Mouse (Mus musculus) liver, embryonic 11.5 days (tissue): Measurements from ENCODE around the gene Dnah17. TPM values are rescaled to one million over a fixed set of nuclear protein-coding genes. Genes with fewer than 3 reads are reported as not detected.

Experiments used
- ATAC-seq: fragments of 200-750 bp; cut with Nextera tagmentation; replicated peaks from 2 replicates; pipeline ENCODE4 v1.8.0; 2017; ENCODE audit warnings: moderate number of reproducible peaks, mild to moderate bottlenecking, moderate TSS enrichment, moderate library complexity; ENCODE audit not compliant: low FRiP score
- DNase-seq: peaks from one replicate; pipeline ENCODE4 v3.0.0-alpha.2; 2017; ENCODE audit warnings: low spot score
- H3K27ac ChIP-seq: fragments of 300-500 bp; sonication (generic); 2 replicates; pipeline ENCODE4 v1.5.1; 2014; ENCODE audit warnings: mild to moderate bottlenecking, low read depth, low read length, control low read depth
- H3K27me3 ChIP-seq: fragments of 300-500 bp; sonication (generic); replicated peaks from 2 replicates; pipeline ENCODE4 v1.6.1; 2014; ENCODE audit warnings: low read length, mixed read lengths; ENCODE audit not compliant: control insufficient read depth, insufficient read depth
- H3K36me3 ChIP-seq: fragments of 300-500 bp; sonication (generic); 2 replicates; pipeline ENCODE4 v1.6.1; 2014; ENCODE audit warnings: mild to moderate bottlenecking, low read length, moderate library complexity, mixed read lengths; ENCODE audit not compliant: control insufficient read depth, insufficient read depth
- H3K4me1 ChIP-seq: fragments of 300-500 bp; sonication (generic); replicated peaks from 2 replicates; pipeline ENCODE4 v1.6.1; 2014; ENCODE audit warnings: low read length, mixed read lengths; ENCODE audit not compliant: control insufficient read depth, insufficient read depth
- H3K4me2 ChIP-seq: fragments of 300-500 bp; sonication (generic); 2 replicates; pipeline ENCODE4 v1.6.1; 2014; ENCODE audit warnings: mild to moderate bottlenecking, control low read depth, moderate library complexity
- H3K4me3 ChIP-seq: fragments of 300-500 bp; sonication (generic); 2 replicates; pipeline ENCODE4 v1.5.1; 2014; ENCODE audit warnings: low read depth, low read length, control low read depth
- H3K9ac ChIP-seq: fragments of 300-500 bp; sonication (generic); 2 replicates; pipeline ENCODE4 v1.6.1; 2014; ENCODE audit warnings: low read depth, low read length, control low read depth
- H3K9me3 ChIP-seq: fragments of 300-500 bp; sonication (generic); 2 replicates; pipeline ENCODE4 v1.6.1; 2016; ENCODE audit warnings: low read length, inconsistent platforms, mixed read lengths; ENCODE audit not compliant: control insufficient read depth
- WGBS: fragments of 180-500 bp; shearing (Covaris S2); extraction: QIAGEN DNeasy Blood & Tissue Kit; methylation state at CpG from one replicate; pipeline ENCODE4 v1.1.7; 2014; 5-methylcytosine and 5-hydroxymethylcytosine counted together
- polyA plus RNA-seq: library from polyadenylated mRNA; unstranded; fragments of >200 nt; fragmentation: Nextera tagmentation; extraction: Ambion mirVana; gene quantifications from 2 replicates; pipeline ENCODE4 v1.2.1, GENCODE M21; 2014

Gene Dnah17
- polyA plus RNA-seq, 1 experiment from 2014 or later, result 0.11 TPM

DNA sequence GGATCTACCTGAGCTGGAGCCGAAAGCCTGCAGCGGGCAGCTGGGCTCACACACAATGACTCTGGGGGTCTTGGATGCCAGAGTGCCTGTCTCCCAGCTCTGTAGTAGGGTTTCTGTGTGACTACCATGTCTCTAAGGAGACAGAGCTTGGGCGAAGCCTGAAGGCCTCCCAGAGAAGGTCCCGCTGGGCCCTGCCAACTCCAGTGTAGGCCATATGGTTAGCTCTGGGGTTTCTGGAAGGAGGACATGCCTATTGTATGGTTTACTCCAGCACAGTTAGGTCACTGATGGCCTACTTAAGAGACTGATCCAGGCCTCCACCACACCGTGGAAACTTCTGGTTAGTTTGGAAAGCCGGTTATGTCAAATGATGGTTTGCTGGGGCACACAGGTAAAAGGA is 7.9 kb upstream of the Dnah17 start:
- WGBS, result 91% methylated on average over 6 of the region's 6 CpGs
- DNase-seq (no peak), ATAC-seq (no peak)
- Histone ChIP-seq H3K36me3 (no peaks in the 10 kb centered on the region), H3K9ac (no peak overlapping the region), H3K4me2 (no peak overlapping the region), H3K4me3 (no peak overlapping the region), H3K27me3 (no peaks in the 10 kb centered on the region), H3K9me3 (no peaks in the 10 kb centered on the region), H3K27ac (no peak overlapping the region), H3K4me1 (peaks cover 12% of the 10 kb centered on the region)

DNA sequence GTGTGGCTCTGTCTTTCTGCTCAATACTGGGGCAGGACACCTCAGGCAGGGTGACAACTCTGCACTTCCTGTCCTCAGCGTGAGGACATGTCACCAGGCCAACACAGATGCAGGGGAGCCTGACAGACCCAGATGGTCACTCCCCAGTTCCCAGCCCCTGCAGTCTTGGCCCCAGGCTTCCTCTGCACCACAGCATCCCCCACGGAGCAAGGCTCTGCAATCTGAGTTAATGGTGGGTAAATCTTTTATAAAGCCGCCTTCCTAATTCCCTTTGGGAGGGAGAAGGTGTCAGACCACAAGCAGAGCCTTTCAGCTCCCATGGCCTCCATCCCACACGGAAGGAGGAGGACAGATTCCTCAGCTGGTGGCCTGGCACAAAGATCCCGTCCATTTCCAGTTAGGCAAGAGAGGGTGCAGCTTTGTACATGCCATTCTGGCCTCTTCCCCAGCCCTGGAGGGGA is 5.8 kb upstream of the Dnah17 start:
- Histone ChIP-seq H3K9me3 (no peaks in the 10 kb centered on the region), H3K27ac (no peak overlapping the region), H3K9ac (no peak overlapping the region), H3K36me3 (no peaks in the 10 kb centered on the region), H3K4me3 (no peak overlapping the region), H3K27me3 (no peaks in the 10 kb centered on the region), H3K4me1 (peaks cover 9% of the 10 kb centered on the region), H3K4me2 (no peak overlapping the region)
- no peak for DNase-seq
- WGBS, result 48% methylated on average over 5 of the region's 5 CpGs
- ATAC-seq, result no peak

- Histone ChIP-seq H3K9me3 (no peaks in the 10 kb centered on the region), H3K4me2 (no peak overlapping the region), H3K27me3 (no peaks in the 10 kb centered on the region), H3K36me3 (no peaks in the 10 kb centered on the region), H3K4me1 (peaks cover 9% of the 10 kb centered on the region), H3K4me3 (no peak overlapping the region), H3K9ac (no peak overlapping the region), H3K27ac (no peak overlapping the region)
- 48% methylated on average over 6 of the region's 6 CpGs for WGBS
- no peak for DNase-seq
- ATAC-seq, result no peak
Observed at GRCm38 (mm10) chr11:118135271-118135670, 4.8 kb upstream of the Dnah17 start.

DNA sequence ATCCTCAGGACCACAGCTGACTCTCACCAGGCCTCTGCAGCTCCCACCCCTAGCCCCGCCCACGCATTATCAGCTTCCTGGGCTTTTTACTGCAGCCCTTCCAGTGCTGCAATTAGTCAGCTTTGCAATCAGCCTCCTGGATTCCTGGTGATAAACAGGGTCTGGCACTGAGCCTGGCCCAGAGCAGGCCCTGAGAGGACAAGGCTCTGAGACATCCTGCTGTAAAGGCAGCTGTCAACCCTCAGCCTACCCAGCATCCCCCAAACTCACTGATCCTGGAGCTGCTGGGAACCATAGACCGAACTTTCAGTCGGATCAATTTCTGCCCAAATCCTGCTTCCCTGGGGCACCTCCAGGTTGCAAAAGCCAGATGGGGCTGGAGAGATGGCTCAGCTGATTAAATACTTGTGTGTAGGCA is 3.3 kb upstream of the Dnah17 start:
- Histone ChIP-seq H3K27ac (no peak overlapping the region), H3K4me1 (peaks cover 9% of the 10 kb centered on the region), H3K36me3 (no peaks in the 10 kb centered on the region), H3K27me3 (no peaks in the 10 kb centered on the region), H3K4me3 (no peak overlapping the region), H3K9me3 (no peaks in the 10 kb centered on the region), H3K9ac (no peak overlapping the region), H3K4me2 (no peak overlapping the region)
- 32% methylated on average over 4 of the region's 4 CpGs for WGBS
- DNase-seq (peak; percentile 49), ATAC-seq (0 out of 2 replicates have a peak, but pooled peaks have one; percentile 10)

DNA sequence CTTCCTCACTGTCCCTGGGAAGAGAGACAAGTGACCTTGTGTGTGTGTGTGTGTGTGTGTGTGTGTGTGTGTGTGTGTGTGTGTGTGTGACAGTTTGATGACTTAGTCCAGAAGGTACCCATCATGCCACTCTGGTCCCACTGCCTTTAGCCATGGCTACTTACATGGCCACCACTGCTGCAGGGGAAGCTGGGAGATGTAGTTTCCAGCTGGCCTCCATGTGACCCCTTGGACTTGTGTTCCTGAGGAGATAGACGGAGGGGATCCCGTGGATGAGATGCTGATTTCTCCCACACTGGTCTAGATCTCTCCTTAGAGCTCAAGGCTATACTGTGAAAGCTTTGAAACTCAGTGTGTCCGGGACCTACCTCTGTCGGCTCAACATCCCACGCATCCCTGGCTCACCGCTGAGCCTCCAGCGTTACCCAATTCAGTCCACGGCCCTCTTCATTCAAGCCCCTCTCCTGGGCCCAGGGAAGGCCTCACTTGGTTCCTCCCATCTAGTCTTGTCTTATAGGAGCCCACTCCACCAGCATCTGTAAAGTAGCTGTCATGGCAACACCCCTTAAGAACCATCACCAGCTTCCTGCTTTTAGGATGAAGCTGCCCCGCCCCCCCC is 2.8 kb upstream of the Dnah17 start:
- H3K27ac ChIP-seq, result no peak overlapping the region
- WGBS, result 65% methylated on average over 9 of the region's 9 CpGs
- ATAC-seq, result 0 out of 2 replicates have a peak, but pooled peaks have one; percentile 34

GRCm38 (mm10) chr11:118132136-118132535 is 1.7 kb upstream of the Dnah17 start:
- H3K4me1 ChIP-seq, result peaks cover 9% of the 10 kb centered on the region
- no peak overlapping the region for H3K27ac ChIP-seq
- WGBS, result 76% methylated on average over 8 of the region's 8 CpGs
- H3K9ac ChIP-seq, result no peak overlapping the region
- no peak overlapping the region for H3K4me3 ChIP-seq
- H3K9me3 ChIP-seq, result no peaks in the 10 kb centered on the region
- no peak overlapping the region for H3K4me2 ChIP-seq
- ATAC-seq (no peak), DNase-seq (no peak)
- no peaks in the 10 kb centered on the region for H3K36me3 ChIP-seq
- H3K27me3 ChIP-seq, result no peaks in the 10 kb centered on the region

More for the DNA sequence above, 2.8 kb upstream of the Dnah17 start:
- no peaks in the 10 kb centered on the region for H3K27me3 ChIP-seq
- no peak overlapping the region for H3K4me3 ChIP-seq
- H3K36me3 ChIP-seq, result no peaks in the 10 kb centered on the region
- H3K9me3 ChIP-seq, result no peaks in the 10 kb centered on the region
- no peak overlapping the region for H3K4me2 ChIP-seq
- DNase-seq, result no peak
- peaks cover 9% of the 10 kb centered on the region for H3K4me1 ChIP-seq
- no peak overlapping the region for H3K9ac ChIP-seq

DNA sequence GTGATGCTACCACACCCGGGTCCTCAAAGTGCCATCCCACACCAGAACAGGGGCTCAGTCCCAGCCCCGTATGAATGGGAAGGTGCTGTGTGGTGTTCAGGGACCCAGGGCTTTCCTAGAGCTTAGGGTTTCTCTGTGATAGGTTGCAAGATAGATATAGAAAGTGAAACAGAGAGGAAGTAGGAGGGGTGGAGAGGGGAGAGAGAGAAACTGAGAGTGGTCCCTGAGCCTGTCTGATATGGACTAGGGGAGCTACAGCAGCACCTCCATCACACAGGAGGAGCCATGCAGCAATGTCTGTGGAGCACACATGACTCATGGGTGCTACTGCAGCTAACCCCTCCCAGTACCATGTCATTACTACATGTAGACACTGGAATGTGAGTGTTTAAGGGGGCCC is 622 bp downstream of the Dnah17 start:
- no peaks in the 10 kb centered on the region for H3K9me3 ChIP-seq
- H3K4me1 ChIP-seq, result peaks cover 9% of the 10 kb centered on the region
- H3K4me2 ChIP-seq, result no peak overlapping the region
- DNase-seq (no peak), ATAC-seq (no peak)
- H3K9ac ChIP-seq, result no peak overlapping the region
- H3K27me3 ChIP-seq, result no peaks in the 10 kb centered on the region
- 68% methylated on average over 2 of the region's 2 CpGs for WGBS
- no peaks in the 10 kb centered on the region for H3K36me3 ChIP-seq
- H3K4me3 ChIP-seq, result no peak overlapping the region
- H3K27ac ChIP-seq, result no peak overlapping the region

GRCm38 (mm10) chr11:118121592-118121991 is 8.8 kb downstream of the Dnah17 start:
- ATAC-seq (no peak), DNase-seq (no peak)
- H3K9ac ChIP-seq, result no peak overlapping the region
- no peaks in the 10 kb centered on the region; the same call in 1 of the 2 replicates for H3K27me3 ChIP-seq
- H3K4me2 ChIP-seq, result no peak overlapping the region
- no peaks in the 10 kb centered on the region for H3K36me3 ChIP-seq
- WGBS, result 76% methylated on average over 11 of the region's 11 CpGs
- no peaks in the 10 kb centered on the region for H3K4me1 ChIP-seq
- no peak overlapping the region for H3K4me3 ChIP-seq
- H3K27ac ChIP-seq, result no peak overlapping the region
- H3K9me3 ChIP-seq, result no peaks in the 10 kb centered on the region

- no peak overlapping the region for H3K9ac ChIP-seq
- no peak overlapping the region for H3K27ac ChIP-seq
- whole genome bisulfite sequencing, result 57% methylated on average over 8 of the region's 8 CpGs
- H3K9me3 ChIP-seq, result no peaks in the 10 kb centered on the region
- no peaks in the 10 kb centered on the region; the same call in 1 of the 2 replicates for H3K27me3 ChIP-seq
- H3K4me3 ChIP-seq, result no peak overlapping the region
- H3K4me2 ChIP-seq, result no peak overlapping the region
- H3K4me1 ChIP-seq, result peaks cover 12% of the 10 kb centered on the region
- no peak for DNase-seq
- no peaks in the 10 kb centered on the region for H3K36me3 ChIP-seq
- ATAC-seq, result no peak
Observed at GRCm38 (mm10) chr11:118118777-118119176, 11.7 kb downstream of the Dnah17 start.
